Mouse (Mus musculus): Measurements from ENCODE around the gene Plcb4. TPM values are rescaled to one million over a fixed set of nuclear protein-coding genes. Genes with fewer than 3 reads are reported as not detected.

Plcb4 gene
- total RNA-seq, 2 experiments from 2014 or later: 45.4 to 54.8 TPM

- intact Hi-C loops (cut with DNase I): loop anchor here (10.0 kb wide), 1 partner anchor 180 kb away; no protein-coding TSS in a partner anchor
Observed at GRCm38 (mm10) chr2:135744711-135745110, 85.9 kb downstream of the Plcb4 start.

GRCm38 (mm10) chr2:135745126-135745525 lies 86.3 kb downstream of the Plcb4 start:
- intact Hi-C loops (cut with DNase I): loop anchor here (10.0 kb wide), 1 partner anchor 180 kb away; no protein-coding TSS in a partner anchor
- DNase-seq (ENCODE audit: low spot score in 2 of 2): no peak

More at GRCm38 (mm10) chr2:135744711-135745110, 85.9 kb downstream of the Plcb4 start:
- DNase-seq (ENCODE audit: low spot score in 2 of 2): no peak

GRCm38 (mm10) chr2:135748441-135748840 lies 89.6 kb downstream of the Plcb4 start:
- DNase-seq (ENCODE audit: low spot score in 2 of 2): no peak
- intact Hi-C loops (cut with DNase I): loop anchor here (10.0 kb wide), 1 partner anchor 176 kb away; no protein-coding TSS in a partner anchor

GRCm38 (mm10) chr2:135749606-135750005 lies 90.8 kb downstream of the Plcb4 start:
- peak; percentile 18 to 35 for DNase-seq (ENCODE audit: low spot score in 2 of 2)
- intact Hi-C loops (cut with DNase I): loop anchor here (10.0 kb wide), 1 partner anchor 175 kb away; no protein-coding TSS in a partner anchor

- intact Hi-C loops (cut with DNase I): no loop called here
- DNase-seq (ENCODE audit: low spot score in 2 of 2): no peak
Observed at GRCm38 (mm10) chr2:135750748-135751147, 91.9 kb downstream of the Plcb4 start.

- no peak for DNase-seq (ENCODE audit: low spot score in 2 of 2)
- intact Hi-C loops (cut with DNase I): no loop called here
Observed at GRCm38 (mm10) chr2:135755792-135756191, 97.0 kb downstream of the Plcb4 start.

GRCm38 (mm10) chr2:135757478-135757877 lies 98.7 kb downstream of the Plcb4 start:
- DNase-seq (ENCODE audit: low spot score in 2 of 2): no peak
- intact Hi-C loops (cut with DNase I): no loop called here

- intact Hi-C loops (cut with DNase I): no loop called here
Observed at GRCm38 (mm10) chr2:135759499-135760095, 100.8 kb downstream of the Plcb4 start.

GRCm38 (mm10) chr2:135761226-135761802 lies 102.5 kb downstream of the Plcb4 start:
- intact Hi-C loops (cut with DNase I): no loop called here
- DNase-seq (ENCODE audit: low spot score in 2 of 2): no peak

More at GRCm38 (mm10) chr2:135759499-135760095, 100.8 kb downstream of the Plcb4 start:
- DNase-seq (ENCODE audit: low spot score in 2 of 2): peak in 1 of 2 experiments; percentile 15

- intact Hi-C loops (cut with DNase I): no loop called here
- DNase-seq (ENCODE audit: low spot score in 2 of 2): no peak
Observed at GRCm38 (mm10) chr2:135764706-135765105, 105.9 kb downstream of the Plcb4 start.

GRCm38 (mm10) chr2:135766471-135767063 lies 107.8 kb downstream of the Plcb4 start:
- no peak for DNase-seq (ENCODE audit: low spot score in 2 of 2)
- intact Hi-C loops (cut with DNase I): no loop called here

GRCm38 (mm10) chr2:135767535-135767934 lies 108.7 kb downstream of the Plcb4 start:
- no peak for DNase-seq (ENCODE audit: low spot score in 2 of 2)
- intact Hi-C loops (cut with DNase I): no loop called here

- intact Hi-C loops (cut with DNase I): no loop called here
- DNase-seq (ENCODE audit: low spot score in 2 of 2): no peak
Observed at GRCm38 (mm10) chr2:135769701-135770100, 110.9 kb downstream of the Plcb4 start.

GRCm38 (mm10) chr2:135770226-135770625 lies 111.4 kb downstream of the Plcb4 start:
- intact Hi-C loops (cut with DNase I): no loop called here
- DNase-seq (ENCODE audit: low spot score in 2 of 2): no peak

- intact Hi-C loops (cut with DNase I): no loop called here
- DNase-seq (ENCODE audit: low spot score in 2 of 2): no peak
Observed at GRCm38 (mm10) chr2:135773194-135773972, 114.6 kb downstream of the Plcb4 start.

- no peak for DNase-seq (ENCODE audit: low spot score in 2 of 2)
- intact Hi-C loops (cut with DNase I): no loop called here
Observed at GRCm38 (mm10) chr2:135775026-135775425, 116.2 kb downstream of the Plcb4 start.

GRCm38 (mm10) chr2:135776131-135776775 lies 117.4 kb downstream of the Plcb4 start:
- no peak for DNase-seq (ENCODE audit: low spot score in 2 of 2)
- intact Hi-C loops (cut with DNase I): no loop called here

- intact Hi-C loops (cut with DNase I): no loop called here
- no peak for DNase-seq (ENCODE audit: low spot score in 2 of 2)
Observed at GRCm38 (mm10) chr2:135781391-135781790, 122.6 kb downstream of the Plcb4 start.

GRCm38 (mm10) chr2:135787415-135787814 lies 128.6 kb downstream of the Plcb4 start:
- DNase-seq (ENCODE audit: low spot score in 2 of 2): no peak
- intact Hi-C loops (cut with DNase I): no loop called here

Measured in left cerebral cortex, postnatal 14 days (tissue).